Mouse (Mus musculus) Patski (cell line): ENCODE data around the gene Rpl36a-ps1. TPM values are rescaled to one million over a fixed set of nuclear protein-coding genes. Genes with fewer than 3 reads are reported as not detected.

Experiments
- ATAC-seq: fragments of 100-300 bp; one replicate; pipeline ENCODE4 v1.8.0; 2021
- CTCF ChIA-PET: fragments of 350-600 bp; sonication (Branson Sonifier 250); formaldehyde crosslinking; loops from one replicate; lab custom pipeline; 2022; ENCODE audit warnings: inconsistent platforms; lab: Charles Lee
- POLR2A ChIA-PET: fragments of 350-600 bp; sonication (Branson Sonifier 250); formaldehyde crosslinking; loops from one replicate; lab custom pipeline; 2022; ENCODE audit warnings: antibody characterized with exemption, inconsistent platforms; lab: Charles Lee
- DNase-seq: peaks from one replicate; pipeline ENCODE4 v3.0.0-alpha.2; 2011; ENCODE audit warnings: low read depth, low spot score
- H3K27me3 ChIP-seq: fragments of 371-371 bp; one replicate; pipeline ENCODE4 v1.5.1; 2021
- CTCF ChIP-seq: fragments of 100-300 bp; IDR thresholded peaks from one replicate; pipeline ENCODE4 v1.5.1; 2021
- in situ Hi-C: fragments of 300-500 bp; cut with MboI; formaldehyde crosslinking; loops from 3 replicates; pipeline ENCODE4 v1.11.1; 2018; ENCODE audit warnings: low pct_unique_long_range_greater_than_20kb, mixed read lengths
- polyA plus RNA-seq: library from polyadenylated mRNA; unstranded; gene quantifications from one replicate; pipeline ENCODE4 v1.2.3, GENCODE M21; 2021

The Rpl36a-ps1 gene
- polyA plus RNA-seq, 1 experiment from 2014 or later = 0.30 TPM

DNA sequence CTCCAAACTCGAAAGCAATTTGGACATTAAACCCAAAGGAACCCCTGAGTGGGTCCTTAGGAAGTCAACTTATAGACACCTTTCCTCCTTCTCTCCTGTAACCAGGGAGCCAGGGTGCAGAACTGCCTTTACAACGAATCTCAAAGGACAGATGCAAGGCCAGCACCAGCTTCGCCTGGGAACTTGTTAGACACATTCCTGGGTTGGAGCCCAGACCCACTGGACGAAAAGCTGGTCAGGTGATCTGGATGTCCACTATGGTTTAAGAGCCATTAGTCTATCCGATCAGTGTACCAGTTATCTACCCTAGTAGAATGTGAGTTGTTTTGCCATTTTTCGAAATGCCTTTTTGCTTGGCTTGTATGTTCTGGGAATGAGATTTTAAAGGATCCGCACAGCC, 41.7 kb downstream of the Rpl36a-ps1 start:
- ATAC-seq = no peak
- no peak for TF ChIP-seq CTCF
- peaks cover 25% of the 10 kb centered on the region for H3K27me3 ChIP-seq
- DNase-seq = no peak
- ChIA-PET POLR2A (no interaction called here), CTCF (no interaction called here)
- in situ Hi-C loops = no loop called here

DNA sequence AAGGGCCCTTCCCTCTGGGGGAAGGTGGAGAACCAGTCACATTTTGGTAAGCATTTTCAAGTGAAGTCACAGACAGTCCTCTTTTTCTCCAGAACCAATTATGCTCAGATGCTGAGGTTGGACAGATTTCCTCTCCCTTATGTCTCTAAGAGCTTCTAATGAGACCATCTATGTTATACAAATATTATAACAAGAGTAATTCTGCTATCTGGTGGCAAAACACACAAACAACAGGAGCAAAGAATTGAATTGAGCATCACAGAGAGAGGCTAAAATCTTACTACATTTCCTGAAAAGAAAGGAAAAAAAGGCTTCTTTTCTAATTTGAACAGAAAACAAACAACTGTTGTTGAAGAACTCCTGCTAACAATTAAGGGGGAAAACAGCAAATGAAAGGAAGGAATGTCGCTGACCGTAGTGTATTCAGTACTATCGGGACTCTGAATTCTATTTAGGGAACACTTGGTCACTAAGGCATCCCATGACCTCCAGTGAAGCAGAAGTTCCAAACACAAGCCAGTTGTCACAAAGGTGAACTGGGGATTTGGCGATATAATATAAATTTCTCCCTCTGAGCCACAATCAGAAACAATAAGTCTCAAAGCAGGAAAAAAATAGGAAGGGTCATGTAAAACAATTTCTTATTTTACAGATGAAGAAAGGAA, 42.4 kb downstream of the Rpl36a-ps1 start:
- CTCF ChIA-PET = no interaction called here
- TF ChIP-seq CTCF = no peak
- POLR2A ChIA-PET = no interaction called here
- H3K27me3 ChIP-seq = peaks cover 25% of the 10 kb centered on the region
- in situ Hi-C loops = no loop called here
- DNase-seq = no peak
- no peak for ATAC-seq

Other genes starting within 250 kb of the Rpl36a-ps1 start
- gene Mzt1, start 51.8 kb upstream of the Rpl36a-ps1 start, polyA plus RNA-seq = 40.5 TPM
- gene Bora, start 51.9 kb upstream of the Rpl36a-ps1 start, polyA plus RNA-seq = 8.5 TPM
- gene Pibf1, start 105.1 kb upstream of the Rpl36a-ps1 start, polyA plus RNA-seq = 12.2 TPM
- 31.8 TPM for gene Dis3, start 105.5 kb upstream of the Rpl36a-ps1 start, polyA plus RNA-seq